Mouse (Mus musculus) olfactory bulb, adult 2 months (tissue): Measurements from ENCODE around the gene Cyp2w1.

Experiments used
- CTCF ChIP-seq: fragments of 200-500 bp; IDR thresholded peaks from 2 replicates; pipeline ENCODE4 v1.5.1; 2012; ENCODE audit warnings: low read depth, mild to moderate bottlenecking, low read length, moderate library complexity; ENCODE audit not compliant: insufficient read depth
- POLR2A ChIP-seq: fragments of 200-500 bp; IDR thresholded peaks from 2 replicates; pipeline ENCODE4 v1.6.1; 2012; ENCODE audit warnings: mild to moderate bottlenecking, low read depth, low read length, moderate library complexity; ENCODE audit not compliant: insufficient read depth

GRCm38 (mm10) chr5:139353496-139353895 is 1.1 kb downstream of the Cyp2w1 start:
- TF ChIP-seq CTCF (peak; percentile 20; the same call in 1 of the 2 replicates), POLR2A (no peak)
